Mouse (Mus musculus) testis, postnatal 10 days (tissue): ENCODE measurements around the gene Slc25a35.
"Not testable (repeated sequence)": the region's sequence is repeated elsewhere in the genome, so short reads cannot be mapped to it uniquely, and the experiment has no call there.

Experiments
- DNase-seq: peaks from one replicate; pipeline ENCODE4 v3.0.0; 2021; ENCODE audit warnings: low spot score

The Slc25a35 gene

GRCm38 (mm10) chr11:68961596-68961995, 6.3 kb upstream of the Slc25a35 start:
- no peak for DNase-seq

- DNase-seq, result not testable (repeated sequence)
These were observed 5.8 kb upstream of the Slc25a35 start for GRCm38 (mm10) chr11:68962159-68962558.

- no peak for DNase-seq
These were observed 4.5 kb upstream of the Slc25a35 start for GRCm38 (mm10) chr11:68963405-68963804.

- no peak for DNase-seq
These were observed 2.9 kb upstream of the Slc25a35 start for GRCm38 (mm10) chr11:68965050-68965449.

GRCm38 (mm10) chr11:68965845-68966244, 2.1 kb upstream of the Slc25a35 start:
- DNase-seq, result peak; percentile 82

GRCm38 (mm10) chr11:68966554-68966953, 1.4 kb upstream of the Slc25a35 start:
- no peak for DNase-seq

GRCm38 (mm10) chr11:68968752-68969151, 821 bp downstream of the Slc25a35 start:
- no peak for DNase-seq

- peak; percentile 73 for DNase-seq
These were observed 2.3 kb downstream of the Slc25a35 start for GRCm38 (mm10) chr11:68970232-68970631.

GRCm38 (mm10) chr11:68973250-68974058, 5.5 kb downstream of the Slc25a35 start:
- peak; percentile 94 for DNase-seq

GRCm38 (mm10) chr11:68974059-68974450, 6.1 kb downstream of the Slc25a35 start:
- DNase-seq, result no peak

GRCm38 (mm10) chr11:68975085-68975484, 7.2 kb downstream of the Slc25a35 start, which contains the start of gene Rangrf:
Gene Rangrf (minus strand): TSS chr11:68975185.
- DNase-seq, result no peak

- DNase-seq, result no peak
These were observed 7.7 kb downstream of the Slc25a35 start for GRCm38 (mm10) chr11:68975601-68976000.

GRCm38 (mm10) chr11:68979320-68979733, 11.4 kb downstream of the Slc25a35 start:
- DNase-seq, result no peak

GRCm38 (mm10) chr11:68980919-68981318, 13.0 kb downstream of the Slc25a35 start:
- DNase-seq, result no peak

- DNase-seq, result peak; percentile 89
These were observed 14.9 kb downstream of the Slc25a35 start for GRCm38 (mm10) chr11:68982639-68983369.

GRCm38 (mm10) chr11:68987365-68987882, 19.5 kb downstream of the Slc25a35 start:
- DNase-seq, result no peak

- DNase-seq, result no peak
These were observed 20.4 kb downstream of the Slc25a35 start for GRCm38 (mm10) chr11:68988341-68988740.

- DNase-seq, result no peak
These were observed 25.2 kb downstream of the Slc25a35 start for GRCm38 (mm10) chr11:68993122-68993521.

GRCm38 (mm10) chr11:68994377-68994776, 26.4 kb downstream of the Slc25a35 start:
- no peak for DNase-seq

- DNase-seq, result no peak
These were observed 29.1 kb downstream of the Slc25a35 start for GRCm38 (mm10) chr11:68997080-68997479.

- not testable (repeated sequence) for DNase-seq
These were observed 34.9 kb downstream of the Slc25a35 start for GRCm38 (mm10) chr11:69002782-69003181.

GRCm38 (mm10) chr11:69003592-69003991, 35.7 kb downstream of the Slc25a35 start:
- DNase-seq, result peak; percentile 73

GRCm38 (mm10) chr11:69005193-69005592, 37.3 kb downstream of the Slc25a35 start:
- DNase-seq, result no peak
